Mouse (Mus musculus) right cerebral cortex, postnatal 36 days (tissue): ENCODE results near the gene Slc30a7.

ENCODE experiments used
- DNase-seq, 2 experiments: peaks; one replicate each; pipeline ENCODE4 v3.0.0; 2022; ENCODE audit warnings: low spot score in 2 of 2, mixed read lengths in 1 of 2

The Slc30a7 gene

GRCm38 (mm10) chr3:116006978-116007940, at the start of gene Slc30a7, which contains the start of gene Extl2:
Slc30a7 (minus strand) TSS chr3:116007406.
Extl2 (plus strand) TSS chr3:116007462.
- DNase-seq, result peak; percentile 76 to 80

- no peak for DNase-seq
Observed at GRCm38 (mm10) chr3:116047034-116047433, 39.8 kb upstream of the Slc30a7 start.

GRCm38 (mm10) chr3:116046000-116046399, 38.8 kb upstream of the Slc30a7 start:
- DNase-seq, result no peak

- no peak for DNase-seq
Observed at GRCm38 (mm10) chr3:116040776-116041175, 33.6 kb upstream of the Slc30a7 start.

DNA sequence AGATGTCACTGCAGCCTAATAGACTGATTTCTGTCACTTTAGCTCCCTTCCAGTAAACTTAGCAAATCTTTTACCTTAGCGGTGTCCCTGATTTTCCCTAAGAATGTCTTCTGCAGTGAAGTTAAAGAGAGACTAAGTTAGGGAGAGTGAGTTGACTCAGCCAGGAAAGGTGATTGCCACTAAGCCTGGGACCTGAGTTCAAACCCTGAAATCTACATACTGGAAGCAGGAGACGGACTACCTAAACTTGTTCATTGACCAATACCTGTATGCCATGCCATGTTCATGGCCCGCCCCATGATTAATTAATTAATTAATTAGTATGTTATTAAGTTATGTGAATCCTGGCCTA, 26.6 kb upstream of the Slc30a7 start:
- DNase-seq, result no peak

DNA sequence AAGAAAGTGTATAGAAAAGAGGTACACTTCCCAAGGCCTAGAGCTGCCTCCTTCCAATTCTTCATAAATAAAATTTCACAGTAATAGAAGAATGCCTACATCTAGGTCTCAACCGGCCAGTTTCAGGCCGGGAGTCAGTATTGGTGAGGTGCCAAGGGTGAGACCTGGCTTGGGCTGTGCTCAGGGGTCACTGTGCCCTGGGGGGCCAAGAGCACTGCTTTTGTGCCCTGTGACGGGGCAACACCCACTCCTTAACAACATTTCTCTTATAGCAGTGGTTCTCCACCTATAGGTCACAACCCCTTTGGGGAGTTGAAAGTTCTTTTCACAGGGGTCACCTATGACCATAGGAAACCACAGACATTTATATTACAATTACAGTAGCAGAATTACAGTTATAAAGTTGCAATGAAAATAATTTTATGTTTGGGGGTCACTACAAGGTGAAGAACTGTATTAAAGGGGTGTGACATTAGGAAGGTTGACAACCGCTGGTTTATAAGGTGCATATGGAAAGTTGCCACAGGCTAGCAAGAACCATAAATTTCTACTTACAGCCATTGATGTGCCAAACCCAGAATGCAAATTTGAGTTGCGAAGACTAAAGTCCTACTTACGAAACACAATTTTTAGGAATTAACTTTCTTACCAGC, 26.1 kb upstream of the Slc30a7 start:
- no peak for DNase-seq

DNA sequence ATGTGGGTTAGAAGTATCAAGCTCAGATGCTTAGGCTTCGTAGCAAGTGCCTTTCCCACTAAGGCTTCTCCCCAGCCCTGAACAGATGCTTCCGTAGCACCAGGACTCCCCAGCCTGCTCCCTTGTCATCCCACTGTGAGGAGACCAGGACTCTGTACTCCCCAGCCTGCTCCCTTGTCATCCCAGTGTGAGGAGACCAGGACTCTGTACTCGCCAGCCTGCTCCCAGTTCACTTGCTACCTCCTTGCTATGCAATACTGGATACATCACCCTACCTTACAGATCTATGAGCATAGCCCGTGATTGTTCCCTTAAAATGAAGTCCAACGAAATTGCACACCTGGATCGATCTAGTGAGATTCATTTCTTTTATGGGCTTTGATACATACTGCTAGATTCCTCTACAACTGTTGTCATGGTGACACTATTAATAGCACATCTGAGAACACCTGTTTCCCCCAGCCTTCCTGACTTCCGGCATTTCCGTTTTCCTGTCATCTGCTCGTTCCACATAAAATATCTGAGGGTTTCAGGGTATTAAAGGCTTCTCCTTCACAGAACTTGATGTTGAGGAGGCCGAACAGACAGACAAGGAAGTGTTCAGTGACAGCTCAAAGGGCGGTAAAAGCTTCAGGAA, 23.1 kb upstream of the Slc30a7 start:
- DNase-seq, result no peak

DNA sequence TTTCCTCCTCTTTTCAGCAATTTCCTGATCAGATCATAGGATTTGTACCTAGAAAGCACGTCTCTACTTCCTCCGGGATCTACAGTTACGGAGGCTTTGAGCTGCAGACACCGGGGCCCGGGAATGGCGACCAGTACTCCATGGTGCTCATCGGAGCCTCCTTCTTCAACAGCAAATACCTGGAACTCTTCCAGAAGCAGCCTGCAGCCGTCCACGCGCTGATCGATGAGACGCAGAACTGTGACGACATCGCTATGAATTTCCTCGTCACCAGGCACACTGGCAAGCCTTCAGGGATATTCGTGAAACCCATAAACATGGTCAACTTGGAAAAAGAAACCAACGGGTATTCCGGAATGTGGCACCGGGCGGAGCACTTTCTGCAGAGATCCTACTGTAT, 19.8 kb upstream of the Slc30a7 start:
- no peak for DNase-seq

- no peak for DNase-seq
Observed at GRCm38 (mm10) chr3:116025701-116026100, 18.5 kb upstream of the Slc30a7 start.

- DNase-seq, result no peak
Observed at GRCm38 (mm10) chr3:116024669-116025068, 17.5 kb upstream of the Slc30a7 start.

GRCm38 (mm10) chr3:116024236-116024635, 17.0 kb upstream of the Slc30a7 start:
- no peak for DNase-seq

DNA sequence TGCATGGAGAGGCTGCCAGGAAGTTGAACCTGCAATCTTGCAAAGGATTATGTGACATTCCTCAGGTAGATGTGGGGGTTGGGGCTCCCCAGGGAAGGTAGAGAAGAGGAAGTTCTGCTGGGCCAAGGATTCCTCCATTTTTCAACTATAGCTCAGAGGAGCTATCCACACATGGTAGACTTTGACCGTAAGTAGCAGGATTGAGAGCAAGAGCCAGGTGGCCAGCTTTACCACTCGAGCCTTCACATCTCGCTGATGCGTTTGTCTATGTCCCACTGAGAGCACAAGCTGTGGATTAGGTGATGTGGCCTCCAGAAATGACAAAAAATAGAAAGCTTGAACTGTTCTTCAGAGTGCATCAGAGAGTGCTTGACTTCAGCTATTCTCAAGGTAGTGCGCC, 11.9 kb upstream of the Slc30a7 start:
- no peak for DNase-seq

- no peak for DNase-seq
Observed at GRCm38 (mm10) chr3:116018606-116019005, 11.4 kb upstream of the Slc30a7 start.

- no peak for DNase-seq
Observed at GRCm38 (mm10) chr3:116016116-116016515, 8.9 kb upstream of the Slc30a7 start.

- no peak for DNase-seq
Observed at GRCm38 (mm10) chr3:116014901-116015300, 7.7 kb upstream of the Slc30a7 start.

GRCm38 (mm10) chr3:116009622-116010344, 2.6 kb upstream of the Slc30a7 start:
- DNase-seq, result no peak

DNA sequence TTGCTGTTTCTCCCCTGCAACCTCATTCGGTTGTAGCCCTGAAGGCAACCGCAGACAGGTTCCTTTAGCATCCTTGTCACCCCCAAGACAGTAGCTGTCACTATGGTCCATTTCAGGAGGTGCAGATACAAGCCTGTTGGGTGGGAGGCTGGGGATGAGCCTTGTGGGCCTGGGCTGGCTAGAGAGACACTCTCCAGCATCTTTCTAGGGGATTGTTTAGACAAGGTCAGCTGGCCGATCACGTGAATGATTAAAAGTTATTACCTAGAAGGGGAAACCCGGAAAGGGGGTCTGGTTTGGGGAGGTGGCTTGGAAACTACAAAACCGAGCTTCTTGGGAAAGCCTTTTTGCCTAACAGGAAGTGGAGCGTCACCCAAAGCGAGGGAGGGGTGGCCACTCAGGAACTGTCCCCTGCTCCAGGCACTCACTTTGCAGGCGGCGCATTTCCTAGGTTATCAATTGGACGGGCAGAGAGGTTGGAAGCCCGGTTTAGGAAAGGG, 785 bp upstream of the Slc30a7 start:
- DNase-seq, result peak; percentile 75 to 83

DNA sequence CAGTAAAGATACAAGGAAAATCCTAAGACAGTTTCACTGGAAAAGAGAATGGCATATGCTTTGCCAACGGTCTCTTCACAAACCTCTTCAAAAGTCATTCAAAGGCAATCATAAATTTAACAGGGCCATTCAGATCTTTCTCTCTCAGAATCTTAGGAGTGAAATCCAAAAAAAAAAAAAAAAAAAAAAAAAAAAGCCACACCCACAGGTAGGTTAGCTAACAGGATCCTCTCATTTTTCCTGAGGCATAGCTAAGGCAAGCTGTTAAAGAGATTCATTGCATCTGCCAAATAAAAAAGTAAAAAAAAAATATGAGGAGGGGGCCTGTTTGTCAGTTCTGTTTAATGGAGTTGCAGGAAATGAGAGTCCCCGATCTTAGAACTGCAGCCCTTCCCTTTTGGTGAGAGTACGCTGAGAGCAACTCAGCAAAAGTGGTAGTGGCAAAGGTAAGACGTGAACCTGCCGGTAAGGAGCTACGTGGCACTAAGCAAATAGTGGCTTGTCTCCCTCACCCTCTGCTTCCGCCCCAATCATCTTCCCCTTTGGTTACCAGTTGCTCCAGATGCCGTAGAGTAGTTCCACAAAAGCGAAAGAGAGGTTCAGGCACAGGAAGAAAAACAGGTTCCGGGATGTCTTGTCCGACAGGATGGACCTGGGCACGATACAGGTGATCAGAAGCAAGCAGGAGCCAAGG, 775 bp downstream of the Slc30a7 start:
- DNase-seq, result no peak

GRCm38 (mm10) chr3:115996929-115997328, 10.3 kb downstream of the Slc30a7 start:
- DNase-seq, result no peak

- no peak for DNase-seq
Observed at GRCm38 (mm10) chr3:115993025-115993424, 14.2 kb downstream of the Slc30a7 start.

- no peak for DNase-seq
Observed at GRCm38 (mm10) chr3:115992588-115992987, 14.6 kb downstream of the Slc30a7 start.
